ENCODE assay signal across 1 mouse cellular context in genomic region chr14:20694884-20695760, GRCm38 (mm10).
TF ChIP-seq lines count a peak whose summit lies in the region.

Gene Fut11 (plus strand): TSS chr14:20694968.

TF ChIP-seq in CH12.LX, 34 proteins besides CTCF, POLR2A, EP300 and RAD21 (continued from another document):
- TF ChIP-seq MXI1 (IDR thresholded peaks at IDR 0.05; ENCODE audit: low read depth, low read length) (peak; percentile 59), SIN3A (IDR thresholded peaks at IDR 0.05; ENCODE audit: low read length) (peak; percentile 64), BHLHE40 (IDR thresholded peaks at IDR 0.05; ENCODE audit: low read depth, low read length) (peak; percentile 55; the same call in 1 of the 2 replicates), KAT2A (IDR thresholded peaks at IDR 0.05; ENCODE audit: insufficient replicate concordance, low read length) (no peak), E2F4 (IDR thresholded peaks at IDR 0.05; ENCODE audit: insufficient replicate concordance, low read depth, low read length) (no peak), IRF4 (IDR thresholded peaks at IDR 0.05; ENCODE audit: low read depth, low read length) (peak; percentile 34; the same call in 1 of the 2 replicates), MAX (IDR thresholded peaks at IDR 0.05; ENCODE audit: low read length) (peak; percentile 50; the same call in 1 of the 2 replicates), USF2 (conservative IDR thresholded peaks at IDR 0.05; ENCODE audit: low read depth, low read length) (no peak)
